Comparison of ENCODE assay signal across 8 mouse cellular contexts in genomic region chr2:168954376-168954775, GRCm38 (mm10). TPM values are rescaled to one million over a fixed set of nuclear protein-coding genes. Genes with fewer than 3 reads are reported as not detected.
DNase-seq lines count a peak whose midpoint lies in the region; ATAC-seq and TF ChIP-seq lines count a peak whose summit lies in the region.

No protein-coding gene starts in this region.

- peak overlapping the region; percentile 79 for H3K4me3 ChIP-seq in heart, embryonic 11.5 days (ENCODE audit: low read depth, low read length)
- H3K4me3 ChIP-seq in ES-E14 (ENCODE audit: insufficient read depth in 1 of 2, low read depth in 1 of 2, low read length in 2 of 2, poor library complexity in 1 of 2, severe bottlenecking in 1 of 2), result peak overlapping the region; percentile 80 to 91
- peak overlapping the region; percentile 86 for H3K4me3 ChIP-seq in liver, embryonic 12.5 days
- H3K4me3 ChIP-seq in stomach, embryonic 15.5 days (replicated peaks), result peak overlapping the region; percentile 87

- H3K4me2 ChIP-seq in heart, embryonic 11.5 days, result peak overlapping the region; percentile 90
- peak overlapping the region; percentile 92 for H3K4me2 ChIP-seq in liver, embryonic 12.5 days
- peak overlapping the region; percentile 78 for H3K4me2 ChIP-seq in stomach, embryonic 15.5 days

- 6% methylated on average over 8 of the region's 8 CpGs for WGBS in heart, embryonic 11.5 days (ENCODE audit: insufficient replicate concordance)
- WGBS in liver, embryonic 12.5 days (ENCODE audit: insufficient replicate concordance), result 8% methylated on average over 8 of the region's 8 CpGs
- 5% methylated on average over 8 of the region's 8 CpGs for WGBS in stomach, embryonic 15.5 days

- H3K27ac ChIP-seq in heart, embryonic 11.5 days (ENCODE audit: low read depth, low read length), result 0 out of 2 replicates have a peak overlapping the region, but pooled peaks have one; percentile 89
- H3K27ac ChIP-seq in ES-E14 (ENCODE audit: insufficient read depth, low read depth, low read length, poor library complexity, severe bottlenecking), result peak overlapping the region; percentile 92
- peak overlapping the region; percentile 84 for H3K27ac ChIP-seq in liver, embryonic 12.5 days
- peak overlapping the region; percentile 89 for H3K27ac ChIP-seq in stomach, embryonic 15.5 days

- no peak for ATAC-seq in heart, embryonic 11.5 days (replicated peaks; ENCODE audit: insufficient number of reproducible peaks, low FRiP score, low TSS enrichment)
- ATAC-seq in granulocyte monocyte progenitor cell, adult 5-6 weeks (replicated peaks; ENCODE audit: poor library complexity, severe bottlenecking), result peak; percentile 26
- ATAC-seq in liver, embryonic 12.5 days, result 0 out of 2 replicates have a peak, but pooled peaks have one; percentile 3
- no peak for ATAC-seq in stomach, embryonic 15.5 days (ENCODE audit: insufficient read depth, low FRiP score, low read depth)
- ATAC-seq in frontal cortex, adult (ENCODE audit: low TSS enrichment), result no peak

- H3K36me3 ChIP-seq in heart, embryonic 11.5 days (ENCODE audit: control insufficient read depth, insufficient read depth, low read length), result peaks cover 12% of the 10 kb centered on the region
- peaks cover 24% of the 10 kb centered on the region for H3K36me3 ChIP-seq in ES-E14 (ENCODE audit: control insufficient read depth, insufficient read depth, low read length, poor library complexity, severe bottlenecking)
- peaks cover 36% of the 10 kb centered on the region for H3K36me3 ChIP-seq in liver, embryonic 12.5 days
- peaks cover 7% of the 10 kb centered on the region; the same call in 1 of the 2 replicates for H3K36me3 ChIP-seq in stomach, embryonic 15.5 days

- peak overlapping the region; percentile 96 for H3K9ac ChIP-seq in heart, embryonic 11.5 days (ENCODE audit: low read depth, low read length)
- H3K9ac ChIP-seq in ES-E14 (ENCODE audit: insufficient read depth, low read depth, low read length, poor library complexity, severe bottlenecking), result peak overlapping the region; percentile 95
- H3K9ac ChIP-seq in liver, embryonic 12.5 days, result peak overlapping the region; percentile 90
- H3K9ac ChIP-seq in stomach, embryonic 15.5 days, result peak overlapping the region; percentile 86

- no peaks in the 10 kb centered on the region for H3K9me3 ChIP-seq in heart, embryonic 11.5 days (replicated peaks; ENCODE audit: control insufficient read depth, low read length)
- H3K9me3 ChIP-seq in ES-E14 (ENCODE audit: control insufficient read depth, insufficient read depth, low read depth, low read length), result no peaks in the 10 kb centered on the region
- H3K9me3 ChIP-seq in liver, embryonic 12.5 days (replicated peaks), result no peaks in the 10 kb centered on the region
- no peaks in the 10 kb centered on the region for H3K9me3 ChIP-seq in stomach, embryonic 15.5 days

- DNase-seq in heart, postnatal 14 days, result no peak
- DNase-seq in ES-E14 (ENCODE audit: low read depth, low spot score), result no peak
- DNase-seq in adrenal gland, postnatal 25 days, result no peak

- intact Hi-C loops in heart, postnatal 14 days (cut with DNase I), result no loop called here

- H3K27me3 ChIP-seq in heart, embryonic 11.5 days (ENCODE audit: control insufficient read depth, insufficient read depth, low read length), result no peaks in the 10 kb centered on the region
- no peaks in the 10 kb centered on the region for H3K27me3 ChIP-seq in liver, embryonic 12.5 days (replicated peaks)
- no peaks in the 10 kb centered on the region for H3K27me3 ChIP-seq in stomach, embryonic 15.5 days (replicated peaks)

- H3K4me1 ChIP-seq in heart, embryonic 11.5 days (ENCODE audit: control insufficient read depth, insufficient read depth, low read length), result peaks cover 13% of the 10 kb centered on the region
- H3K4me1 ChIP-seq in ES-E14 (ENCODE audit: control insufficient read depth in 2 of 2, insufficient read depth in 2 of 2, low read length in 2 of 2, poor library complexity in 1 of 2), result peaks cover 1 to 26% of the 10 kb centered on the region in 2 experiments; a peak in 2 of 4 replicates
- peaks cover 24% of the 10 kb centered on the region for H3K4me1 ChIP-seq in liver, embryonic 12.5 days
- H3K4me1 ChIP-seq in stomach, embryonic 15.5 days, result peaks cover 11% of the 10 kb centered on the region; the same call in 1 of the 2 replicates

- in situ Hi-C loops in ES-E14 (cut with MboI; ENCODE audit: low sequenced_read_pairs in 2 of 2, unreplicated experiment in 2 of 2), result no loop called here

TF ChIP-seq in ES-E14, 5 proteins besides CTCF, POLR2A, EP300 and RAD21:
- no peak for TF ChIP-seq MAFK (IDR thresholded peaks at IDR 0.05; ENCODE audit: insufficient read depth, low read depth, low read length)
- TF ChIP-seq ZNF384 (IDR thresholded peaks at IDR 0.05; ENCODE audit: low read depth, low read length), result no peak
- TF ChIP-seq HCFC1 (IDR thresholded peaks at IDR 0.05; ENCODE audit: borderline replicate concordance, insufficient read depth, low read length), result no peak
- no peak for TF ChIP-seq CHD2 (IDR thresholded peaks at IDR 0.05; ENCODE audit: low read depth, low read length)
- no peak for TF ChIP-seq ZC3H11A (IDR thresholded peaks at IDR 0.05; ENCODE audit: borderline replicate concordance, low read depth, low read length)

RNA-seq across cellular contexts. Expression of gene Zfp64, which starts 1.0 kb away (rescaled TPM):
- 19.2 and 23.2 TPM in 2 replicates for polyA plus RNA-seq in heart, embryonic 11.5 days (2014; fragmentation: Nextera tagmentation; extraction: Ambion mirVana)
- total RNA-seq in heart, postnatal 14 days (2021), result 1 to 10 TPM; 8.7 to 8.9 TPM
- 54.4 and 57.3 TPM in 2 replicates for total RNA-seq in ES-E14 (2012; rRNA removed)
- total RNA-seq in granulocyte monocyte progenitor cell, adult 5-6 weeks (2014; fragmentation: Nextera tagmentation), result 15.3 and 23.4 TPM in 2 replicates
- total RNA-seq in granulocyte monocyte progenitor cell, adult 5-6 weeks (2017), result 23.2 and 31.8 TPM in 2 replicates
- 16.6 and 18.8 TPM in 2 replicates for polyA plus RNA-seq in liver, embryonic 12.5 days (2016; fragmentation: Nextera tagmentation; extraction: Ambion mirVana)
- 31.9 and 33.6 TPM in 2 replicates for polyA plus RNA-seq in stomach, embryonic 15.5 days (2015; fragmentation: Nextera tagmentation; extraction: Ambion mirVana)
- total RNA-seq in adrenal gland, postnatal 25 days (2021), result 21.6 and 22.8 TPM in 2 replicates

Comparison
In these comparisons a context has a peak if more than half of its experiments do, and no peak if none do; other contexts are left out.
1. ATAC-seq: peak in granulocyte monocyte progenitor cell, adult 5-6 weeks (single experiment) and liver, embryonic 12.5 days (single experiment); none in heart, embryonic 11.5 days (single experiment), stomach, embryonic 15.5 days (single experiment) and frontal cortex, adult (single experiment).
2. Peak in every context shown above with its lines, with median percentiles within 50 percentile points of each other: H3K27ac ChIP-seq, H3K4me2 ChIP-seq, H3K4me3 ChIP-seq and H3K9ac ChIP-seq.